Mouse (Mus musculus) duodenum, adult 2 months (tissue): ENCODE measurements around the gene E030025P04Rik. TPM values are rescaled to one million over a fixed set of nuclear protein-coding genes. Genes with fewer than 3 reads are reported as not detected.

Experiments
- polyA plus RNA-seq: library from polyadenylated mRNA; depleted of rRNA; stranded (reverse); fragments of >200 nt; gene quantifications from 2 replicates; pipeline ENCODE4 v1.2.3, GENCODE M21; 2012; ENCODE audit warnings: low replicate concordance; rRNA removed

E030025P04Rik gene
- polyA plus RNA-seq, result not detected in 2 replicates

GRCm38 (mm10) chr11:109144236-109144635 is at the start of gene E030025P04Rik:
TSS of gene E030025P04Rik (minus strand) at chr11:109144369.

Other genes with a start within 250 kb of the E030025P04Rik start
- gene Axin2, start 224.0 kb downstream of the E030025P04Rik start, polyA plus RNA-seq, result 23.4 and 32.8 TPM in 2 replicates
- gene Rgs9, start 153.8 kb upstream of the E030025P04Rik start, polyA plus RNA-seq, result 2.1 and 4.1 TPM in 2 replicates
- 25.7 and 41.2 TPM in 2 replicates for gene Gna13, start 218.5 kb upstream of the E030025P04Rik start, polyA plus RNA-seq